Mouse (Mus musculus) frontal cortex, postnatal 36 days (tissue): ENCODE results near the gene Rpl31.

Source experiments
- DNase-seq, 2 experiments: peaks; one replicate each; pipeline ENCODE4 v3.0.0; 2022; ENCODE audit warnings: low spot score in 2 of 2

Gene Rpl31

DNA sequence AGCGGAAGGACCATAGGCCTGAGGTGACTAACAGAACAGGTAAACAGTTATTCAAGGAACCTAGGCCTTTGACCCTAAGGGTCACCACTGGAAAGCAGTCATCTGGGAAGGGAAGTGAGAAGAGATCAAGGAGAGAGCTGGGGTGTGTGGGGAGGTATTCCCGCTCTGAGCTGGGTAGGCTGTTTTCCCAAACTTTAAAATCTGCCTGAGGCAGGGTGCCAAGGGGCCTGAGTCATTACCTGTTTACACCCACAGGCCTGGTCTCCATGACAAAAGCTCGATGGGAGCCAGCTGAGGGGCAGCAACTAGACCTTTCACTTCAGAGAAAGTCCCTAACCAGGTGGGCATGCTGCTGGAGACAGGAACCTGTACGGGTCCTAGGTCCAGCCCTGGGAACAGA lies 31.6 kb downstream of the Rpl31 start:
- DNase-seq: no peak

DNA sequence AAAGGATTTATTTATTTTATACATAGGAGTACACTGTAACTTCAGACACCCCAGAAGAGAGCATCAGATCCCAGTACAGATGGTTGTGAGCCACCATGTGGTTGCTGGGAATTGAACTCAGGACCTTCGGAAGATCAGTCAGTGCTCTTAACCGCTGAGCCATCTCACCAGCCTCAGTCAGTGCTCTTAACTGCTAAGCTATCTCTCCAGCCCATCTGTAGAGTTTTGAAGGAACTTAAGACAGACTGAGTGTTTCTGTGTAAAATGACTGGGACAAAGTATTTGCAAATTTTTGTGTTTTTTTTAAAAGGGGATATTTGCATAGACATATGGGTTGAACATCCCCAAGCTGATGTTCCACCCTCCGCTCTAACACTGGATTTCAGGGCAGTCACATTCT lies 32.5 kb downstream of the Rpl31 start:
- DNase-seq: no peak

DNA sequence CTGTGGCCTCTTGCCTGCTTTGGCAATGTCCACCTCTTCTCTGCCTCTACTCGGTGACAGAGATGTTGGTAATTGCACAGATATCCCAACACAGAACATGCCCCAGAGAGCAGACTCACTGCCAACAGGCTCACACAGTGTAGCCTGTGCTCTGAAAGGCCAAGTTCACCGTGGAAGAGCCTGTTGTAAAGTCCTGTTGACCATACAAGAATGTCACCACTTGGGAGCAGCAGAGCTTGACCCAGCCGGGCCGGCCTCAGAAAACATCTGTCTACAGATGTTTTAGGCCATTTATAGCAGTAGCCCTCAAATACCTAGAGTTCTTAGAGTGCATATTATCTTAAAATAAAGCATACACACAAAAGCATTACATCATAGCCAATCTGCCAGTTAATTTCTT lies 39.5 kb downstream of the Rpl31 start:
- DNase-seq: no peak

DNA sequence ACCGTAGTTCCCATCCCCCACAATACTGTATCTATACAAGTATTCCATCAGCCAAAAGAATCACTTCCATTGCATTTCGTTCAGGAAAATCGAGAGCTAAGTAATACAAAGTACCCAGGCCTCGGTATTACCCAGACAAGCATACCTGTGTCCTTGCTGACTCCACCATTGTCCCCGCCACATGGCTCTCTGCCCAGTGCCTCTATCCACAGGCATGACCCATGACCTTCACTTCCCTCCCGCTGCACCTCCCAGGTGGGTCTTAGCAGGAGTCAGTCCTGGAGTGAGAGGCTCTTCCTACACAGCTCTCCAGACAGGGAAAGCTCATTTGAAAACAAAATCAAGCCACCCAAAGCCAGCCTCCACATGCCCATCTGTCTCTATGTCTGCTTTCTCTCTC lies 40.5 kb downstream of the Rpl31 start:
- no peak for DNase-seq

DNA sequence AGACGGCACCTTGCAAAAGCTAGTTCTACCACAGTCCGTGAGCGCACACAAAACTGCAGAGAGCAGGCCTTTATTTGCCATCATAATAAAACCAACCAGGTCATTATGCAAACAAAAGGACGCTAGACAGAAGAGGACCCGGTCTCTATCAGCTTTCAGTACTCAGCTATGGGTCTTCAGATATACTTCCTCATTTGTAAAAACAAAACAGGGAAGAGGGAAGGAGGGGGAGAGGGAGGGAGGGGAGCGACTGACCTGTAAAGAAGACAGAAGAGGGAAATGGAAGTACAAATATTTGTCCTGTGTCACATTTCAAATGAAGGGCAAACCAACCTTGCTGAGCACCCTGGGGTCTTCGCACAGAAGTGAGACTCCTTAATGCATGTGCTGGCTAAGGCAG lies 41.0 kb downstream of the Rpl31 start:
- no peak for DNase-seq

DNA sequence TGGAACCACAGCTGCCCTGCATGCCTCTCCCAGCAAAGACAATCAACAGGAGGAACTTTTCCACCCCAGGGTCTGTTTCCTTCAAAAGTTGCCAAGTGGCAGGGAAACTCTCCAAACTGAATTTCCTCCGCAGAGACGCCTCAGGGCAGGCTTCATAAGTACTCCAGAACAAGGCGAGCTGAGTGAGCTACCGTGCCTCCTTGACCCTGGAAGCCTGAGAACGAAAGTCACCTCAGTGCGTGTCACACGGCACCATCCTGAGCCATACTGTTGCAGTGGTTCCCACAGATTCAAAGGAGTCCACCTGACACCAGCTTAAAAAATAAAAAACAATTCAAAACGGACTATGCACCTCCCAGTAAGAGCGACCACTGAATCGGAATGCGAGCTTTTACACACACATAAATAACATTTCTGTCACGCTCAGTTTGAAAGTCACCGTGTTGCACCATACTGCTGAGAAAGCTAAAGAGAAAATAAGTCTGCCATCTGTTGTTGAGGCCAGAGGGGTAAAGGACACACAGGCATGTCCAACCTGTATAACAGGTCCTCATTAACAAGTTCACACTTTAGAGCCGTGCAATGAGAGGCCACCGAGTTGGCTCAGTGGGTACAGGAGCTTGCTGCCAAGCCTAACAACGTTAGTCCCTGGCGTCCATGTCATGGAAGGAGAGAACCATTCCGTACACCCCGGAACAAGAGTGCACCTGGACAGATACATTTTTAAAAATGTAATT lies 42.6 kb downstream of the Rpl31 start:
- no peak for DNase-seq

DNA sequence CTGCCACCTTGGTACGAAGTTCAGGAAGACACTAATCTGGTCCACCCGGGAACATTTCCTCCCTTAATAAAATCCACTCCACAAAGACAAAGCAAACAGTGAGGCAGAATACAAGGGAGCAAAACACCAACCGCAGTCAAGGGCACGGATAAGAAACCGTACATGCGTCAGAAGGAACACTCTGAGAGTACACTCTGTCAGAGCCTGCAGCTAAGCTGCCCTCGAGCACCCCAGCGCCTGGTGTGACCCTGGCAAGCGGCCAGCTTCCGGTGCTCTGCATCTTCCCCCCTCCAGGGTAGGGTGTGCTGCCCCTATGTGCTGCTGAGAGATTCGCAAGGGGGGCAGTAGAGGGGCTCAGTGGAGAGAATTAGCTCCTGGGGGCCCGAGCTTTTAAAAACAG lies 50.2 kb downstream of the Rpl31 start:
- DNase-seq: no peak

DNA sequence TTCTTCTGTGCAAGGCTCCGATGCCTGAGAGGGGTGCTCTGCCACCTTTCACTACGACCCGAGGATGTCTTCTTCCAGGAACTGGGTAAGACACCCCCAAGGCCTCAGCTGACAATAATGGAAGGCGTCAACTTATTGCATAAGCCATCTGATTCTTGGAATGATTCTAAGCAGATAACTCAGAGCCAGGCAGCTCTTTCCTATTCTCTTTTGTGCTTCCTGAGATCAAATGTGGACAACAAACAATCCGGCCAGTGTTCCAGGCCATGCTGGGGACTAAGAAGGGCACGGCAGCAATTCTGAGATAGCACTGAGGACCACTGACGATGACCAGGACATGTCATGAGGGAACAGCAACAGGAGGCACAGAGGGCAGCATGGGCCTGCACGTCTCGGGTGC lies 51.2 kb downstream of the Rpl31 start:
- DNase-seq: no peak

DNA sequence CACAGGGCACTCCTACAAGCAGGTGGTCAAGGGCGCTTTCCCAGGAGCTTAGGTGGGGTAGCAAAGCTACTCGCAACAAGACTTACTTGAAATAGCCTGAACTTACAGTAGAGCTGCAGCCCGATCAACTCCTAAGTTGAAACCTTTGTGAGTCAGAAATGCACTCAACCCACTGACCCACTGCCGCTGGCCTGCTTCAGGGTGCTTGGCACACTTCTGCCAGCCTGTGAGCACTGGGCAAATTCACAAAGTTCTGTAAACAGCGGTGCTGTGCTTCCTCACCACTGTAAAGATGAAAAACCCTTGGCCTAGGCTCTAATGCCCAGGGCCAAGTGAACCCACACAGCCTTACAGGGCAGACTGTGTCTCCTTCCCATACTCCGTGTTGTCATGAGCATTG lies 53.3 kb downstream of the Rpl31 start:
- DNase-seq: no peak
